Mouse (Mus musculus): ENCODE data around the gene Cd55. TPM values are rescaled to one million over a fixed set of nuclear protein-coding genes. Genes with fewer than 3 reads are reported as not detected.
"Not testable (repeated sequence)": the region's sequence is repeated elsewhere in the genome, so short reads cannot be mapped to it uniquely, and the experiment has no call there.

Gene Cd55
- polyA plus RNA-seq, 1 experiment from 2014 or later = 6.1 TPM

DNA sequence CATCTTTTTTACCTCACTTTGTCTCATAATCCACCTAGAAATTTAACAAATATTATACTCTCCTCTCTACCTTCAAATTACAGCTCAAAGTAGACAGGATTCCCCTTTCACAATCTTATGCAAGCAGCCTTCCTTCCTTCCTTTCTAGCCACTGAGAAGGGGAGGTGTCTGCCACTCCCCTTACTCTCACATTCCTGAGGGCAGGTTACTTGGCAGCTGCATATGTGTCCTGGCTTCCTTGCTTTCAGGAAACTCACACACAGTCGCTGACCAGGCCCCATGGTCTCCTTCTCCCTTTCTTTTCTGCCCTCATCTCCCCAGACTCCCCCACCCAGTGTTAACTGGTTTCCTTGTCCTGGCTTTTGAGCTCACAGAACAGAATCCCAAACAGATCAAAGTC, 11.7 kb upstream of the Cd55 start:
- no peak overlapping the region for H3K4me3 ChIP-seq
- WGBS = 19% methylated on average over 1 of the region's 1 CpGs
- H3K9ac ChIP-seq = no peak overlapping the region
- H3K4me2 ChIP-seq (replicated peaks) = no peak overlapping the region
- no peaks in the 10 kb centered on the region for H3K9me3 ChIP-seq
- ATAC-seq (ENCODE audit: low FRiP score, low read depth) = no peak
- no peaks in the 10 kb centered on the region for H3K36me3 ChIP-seq
- no peak overlapping the region for H3K27ac ChIP-seq
- no peaks in the 10 kb centered on the region for H3K27me3 ChIP-seq
- 0 out of 2 replicates have a peak, but pooled peaks cover 3% of the 10 kb centered on the region for H3K4me1 ChIP-seq

- Histone ChIP-seq H3K4me3 (no peak overlapping the region), H3K36me3 (no peaks in the 10 kb centered on the region), H3K9me3 (no peaks in the 10 kb centered on the region), H3K4me1 (0 out of 2 replicates have a peak, but pooled peaks cover 3% of the 10 kb centered on the region), H3K4me2 (replicated peaks) (no peak overlapping the region), H3K9ac (no peak overlapping the region), H3K27ac (no peak overlapping the region), H3K27me3 (no peaks in the 10 kb centered on the region)
- 89% methylated on average over 4 of the region's 4 CpGs for WGBS
- no peak for ATAC-seq (ENCODE audit: low FRiP score, low read depth)
Measured at GRCm38 (mm10) chr1:130470074-130470473, 7.5 kb upstream of the Cd55 start.

DNA sequence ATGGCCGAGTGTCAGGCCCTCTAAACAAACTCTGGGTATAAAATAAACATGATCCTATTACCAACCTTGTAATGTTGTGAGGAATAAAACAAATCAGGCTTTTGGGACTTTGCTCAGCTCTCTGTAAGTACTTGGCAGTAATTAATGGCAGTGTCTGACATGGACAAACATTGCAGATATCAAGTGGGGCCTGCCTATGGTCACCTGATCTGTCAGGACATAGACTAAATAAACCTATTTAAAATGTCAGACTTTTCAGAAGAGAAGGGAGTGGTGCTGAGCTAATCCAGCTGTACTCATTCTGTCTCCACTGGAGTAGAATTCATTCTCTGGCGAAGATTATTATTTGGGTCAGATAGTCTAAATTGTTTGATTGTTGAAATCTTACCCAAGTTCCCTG, 4.9 kb upstream of the Cd55 start:
- Histone ChIP-seq H3K9ac (no peak overlapping the region), H3K4me1 (no peaks in the 10 kb centered on the region), H3K4me3 (no peak overlapping the region), H3K9me3 (no peaks in the 10 kb centered on the region), H3K36me3 (no peaks in the 10 kb centered on the region), H3K27ac (no peak overlapping the region), H3K27me3 (no peaks in the 10 kb centered on the region), H3K4me2 (replicated peaks) (no peak overlapping the region)
- 68% methylated on average over 2 of the region's 2 CpGs for WGBS
- no peak for ATAC-seq (ENCODE audit: low FRiP score, low read depth)

DNA sequence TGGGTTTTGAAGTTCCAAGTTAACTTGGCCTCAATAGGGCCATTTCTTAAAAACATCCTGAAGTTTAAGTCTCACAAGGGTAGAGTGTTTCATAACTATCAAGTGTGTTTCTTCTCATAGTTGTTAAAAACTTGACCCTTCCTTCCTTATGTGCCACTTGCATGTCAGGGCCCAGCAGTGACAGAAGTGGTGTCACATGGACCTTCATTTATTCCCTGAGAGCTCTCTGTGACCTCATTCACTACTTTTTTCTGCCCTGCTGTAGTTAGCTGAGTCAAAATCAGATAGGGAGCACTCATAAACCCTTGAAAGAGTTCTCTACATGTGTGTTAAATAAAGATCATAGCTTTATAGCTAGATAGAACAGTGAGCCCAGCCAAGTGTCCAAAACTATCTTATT, 1.6 kb upstream of the Cd55 start:
- Histone ChIP-seq H3K9ac (no peak overlapping the region), H3K9me3 (no peaks in the 10 kb centered on the region), H3K27ac (no peak overlapping the region), H3K4me2 (replicated peaks) (no peak overlapping the region), H3K4me1 (no peaks in the 10 kb centered on the region), H3K27me3 (no peaks in the 10 kb centered on the region), H3K36me3 (no peaks in the 10 kb centered on the region), H3K4me3 (no peak overlapping the region)
- no peak for ATAC-seq (ENCODE audit: low FRiP score, low read depth)

DNA sequence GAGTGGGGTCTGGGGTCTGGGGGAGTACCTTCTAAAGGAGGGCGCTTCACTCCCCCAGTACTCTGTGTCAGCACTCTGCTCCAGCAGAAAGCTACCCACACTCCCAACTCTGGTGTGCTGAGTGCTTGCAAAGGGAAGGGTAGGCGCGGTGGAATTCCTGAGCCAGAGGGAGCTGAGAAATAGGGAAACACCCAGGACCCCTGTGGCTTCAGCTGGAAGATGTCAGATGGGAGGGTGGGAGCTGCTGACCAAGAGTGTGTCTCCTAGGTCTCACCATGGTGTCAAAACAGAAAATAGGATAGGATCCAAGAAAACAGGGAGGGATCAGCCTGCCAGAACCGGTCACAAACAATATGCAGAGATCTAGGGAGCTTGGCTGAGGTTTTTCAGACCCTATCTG, 323 bp upstream of the Cd55 start:
- Histone ChIP-seq H3K27me3 (no peaks in the 10 kb centered on the region), H3K9ac (peak overlapping the region; percentile 67), H3K4me1 (no peaks in the 10 kb centered on the region), H3K36me3 (no peaks in the 10 kb centered on the region), H3K9me3 (no peaks in the 10 kb centered on the region), H3K4me3 (peak overlapping the region; percentile 65), H3K27ac (no peak overlapping the region), H3K4me2 (replicated peaks) (peak overlapping the region; percentile 82)
- no peak; the same call in 1 of the 2 replicates for ATAC-seq (ENCODE audit: low FRiP score, low read depth)
- WGBS = 7% methylated on average over 4 of the region's 4 CpGs

DNA sequence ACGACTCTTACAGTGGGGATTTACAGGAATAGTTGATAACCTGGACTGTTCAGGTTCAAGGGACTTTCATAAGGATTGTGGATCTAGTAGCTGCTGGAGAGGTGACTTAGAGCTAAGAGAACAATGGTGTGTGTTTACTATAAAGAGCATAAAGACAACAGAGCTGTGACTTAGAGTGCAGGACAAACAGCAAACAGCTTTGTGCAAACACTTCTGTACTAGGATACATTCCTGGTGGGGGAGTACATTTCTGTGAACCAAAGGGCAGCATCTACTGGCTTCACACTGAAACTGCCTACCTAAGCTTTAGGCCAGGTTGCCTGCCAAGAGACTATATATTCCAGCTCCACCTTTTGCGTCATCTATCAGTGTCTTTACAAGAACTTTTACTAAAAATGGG, 7.4 kb downstream of the Cd55 start:
- H3K4me1 ChIP-seq = no peaks in the 10 kb centered on the region
- no peaks in the 10 kb centered on the region for H3K9me3 ChIP-seq
- H3K36me3 ChIP-seq = no peaks in the 10 kb centered on the region
- no peaks in the 10 kb centered on the region for H3K27me3 ChIP-seq
- H3K9ac ChIP-seq = no peak overlapping the region
- WGBS = 86% methylated on average over 2 of the region's 2 CpGs
- H3K27ac ChIP-seq = no peak overlapping the region
- H3K4me2 ChIP-seq (replicated peaks) = no peak overlapping the region
- no peak for ATAC-seq (ENCODE audit: low FRiP score, low read depth)
- H3K4me3 ChIP-seq = no peak overlapping the region

- H3K4me2 ChIP-seq (replicated peaks); H3K9ac ChIP-seq; H3K4me3 ChIP-seq; H3K27me3 ChIP-seq; H3K36me3 ChIP-seq; H3K4me1 ChIP-seq; ATAC-seq (ENCODE audit: low FRiP score, low read depth); H3K9me3 ChIP-seq; H3K27ac ChIP-seq: not testable (repeated sequence)
- WGBS = 33% methylated on average over 1 of the region's 1 CpGs
Measured at GRCm38 (mm10) chr1:130442930-130443329, 19.6 kb downstream of the Cd55 start.

DNA sequence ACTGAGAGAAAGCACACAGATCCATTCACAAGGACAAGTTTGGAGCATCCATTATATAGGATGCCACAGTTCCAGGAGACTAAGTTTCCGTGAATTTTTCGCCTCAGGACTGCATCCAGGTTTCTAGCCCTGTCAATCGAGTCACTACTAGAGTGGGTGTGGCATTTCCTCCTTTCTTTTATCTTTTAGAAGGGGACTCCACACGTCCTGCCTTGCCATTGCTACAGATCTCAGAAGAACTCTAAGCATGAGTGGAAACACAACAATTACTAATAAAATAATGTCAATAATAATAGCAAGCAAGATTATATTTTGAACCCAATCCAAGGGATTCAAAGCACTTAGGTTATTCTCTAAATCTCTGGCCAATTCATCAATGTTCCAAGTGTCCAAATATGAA, 31.6 kb downstream of the Cd55 start:
- no peaks in the 10 kb centered on the region for H3K27me3 ChIP-seq
- H3K36me3 ChIP-seq = no peaks in the 10 kb centered on the region
- H3K9me3 ChIP-seq = no peaks in the 10 kb centered on the region
- no peak overlapping the region for H3K4me3 ChIP-seq
- no peaks in the 10 kb centered on the region for H3K4me1 ChIP-seq
- H3K4me2 ChIP-seq (replicated peaks) = no peak overlapping the region
- no peak for ATAC-seq (ENCODE audit: low FRiP score, low read depth)
- no peak overlapping the region for H3K27ac ChIP-seq
- WGBS = 71% methylated on average over 4 of the region's 4 CpGs
- H3K9ac ChIP-seq = no peak overlapping the region

DNA sequence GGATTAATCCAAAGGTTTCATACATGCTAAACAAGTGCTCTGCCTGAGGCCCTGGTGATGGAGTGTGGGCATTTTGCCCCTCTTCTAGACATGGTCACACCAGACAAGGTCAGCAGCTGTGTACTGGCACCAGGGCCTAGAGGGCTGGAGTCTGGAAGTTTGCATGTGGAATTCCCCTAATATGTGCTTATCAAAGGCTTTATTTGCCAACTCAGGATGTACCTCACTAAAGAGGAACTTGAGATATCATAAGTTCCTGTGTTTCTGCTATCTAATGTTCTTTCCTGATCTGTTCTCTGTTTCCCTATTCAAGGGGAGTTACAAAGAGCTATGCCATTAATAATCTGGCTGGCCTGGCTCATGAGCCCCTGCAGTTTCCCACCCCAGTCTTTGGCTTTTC, 33.9 kb downstream of the Cd55 start:
- not testable (repeated sequence) for ATAC-seq (ENCODE audit: low FRiP score, low read depth); H3K9ac ChIP-seq; H3K4me2 ChIP-seq (replicated peaks); H3K9me3 ChIP-seq; H3K36me3 ChIP-seq; H3K4me3 ChIP-seq; H3K27ac ChIP-seq; H3K27me3 ChIP-seq; H3K4me1 ChIP-seq

- H3K9ac ChIP-seq; H3K36me3 ChIP-seq; ATAC-seq (ENCODE audit: low FRiP score, low read depth); H3K9me3 ChIP-seq; H3K4me3 ChIP-seq; H3K4me2 ChIP-seq (replicated peaks); H3K4me1 ChIP-seq; H3K27me3 ChIP-seq; H3K27ac ChIP-seq: not testable (repeated sequence)
- WGBS = 70% methylated on average over 3 of the region's 3 CpGs
Measured at GRCm38 (mm10) chr1:130427175-130427853, 35.2 kb downstream of the Cd55 start.

- H3K36me3 ChIP-seq = no peaks in the 10 kb centered on the region
- H3K4me1 ChIP-seq = peaks cover 6% of the 10 kb centered on the region; the same call in 1 of the 2 replicates
- no peak within 1 kb of the TSS for H3K9ac ChIP-seq
- H3K4me2 ChIP-seq (replicated peaks) = peak within 1 kb of the TSS; percentile 34
- no peak within 1 kb of the TSS for H3K4me3 ChIP-seq
- H3K9me3 ChIP-seq = no peaks in the 10 kb centered on the region
- H3K27me3 ChIP-seq = no peaks in the 10 kb centered on the region
- 54% methylated on average over 18 of the region's 18 CpGs for WGBS
- ATAC-seq (ENCODE audit: low FRiP score, low read depth) = peak; percentile 57
- no peak within 1 kb of the TSS for H3K27ac ChIP-seq
Measured at GRCm38 (mm10) chr1:130422664-130423111, 39.9 kb downstream of the Cd55 start, which contains the start of gene Cd55b. Gene Cd55b, minus strand, starts transcription at chr1:130423009.

GRCm38 (mm10) chr1:130422033-130422432, 40.5 kb downstream of the Cd55 start:
- not testable (repeated sequence) for ATAC-seq (ENCODE audit: low FRiP score, low read depth); H3K9me3 ChIP-seq; H3K27ac ChIP-seq; H3K36me3 ChIP-seq; H3K4me3 ChIP-seq; H3K4me1 ChIP-seq; H3K4me2 ChIP-seq (replicated peaks); H3K9ac ChIP-seq; H3K27me3 ChIP-seq
- WGBS = no CpG with 5 or more reads among the region's 6 CpGs

GRCm38 (mm10) chr1:130397109-130397508, 65.4 kb downstream of the Cd55 start:
- H3K4me2 ChIP-seq (replicated peaks); ATAC-seq (ENCODE audit: low FRiP score, low read depth); H3K9ac ChIP-seq; H3K27me3 ChIP-seq; H3K4me3 ChIP-seq; H3K4me1 ChIP-seq; H3K27ac ChIP-seq; H3K9me3 ChIP-seq; H3K36me3 ChIP-seq: not testable (repeated sequence)
